Mouse (Mus musculus) heart, postnatal 0 days (tissue): ENCODE data around the gene 1700042G07Rik. TPM values are rescaled to one million over a fixed set of nuclear protein-coding genes. Genes with fewer than 3 reads are reported as not detected.

Experiments used
- ATAC-seq: fragments of 200-750 bp; cut with Nextera tagmentation; 2 replicates; pipeline ENCODE4 v1.8.0; 2017; ENCODE audit warnings: low read depth, moderate number of reproducible peaks, moderate library complexity; ENCODE audit not compliant: insufficient read depth
- DNase-seq: peaks from one replicate; pipeline ENCODE4 v3.0.0-alpha.2; 2016; ENCODE audit warnings: low spot score
- H3K27ac ChIP-seq: fragments of 300-500 bp; sonication (generic); 2 replicates; pipeline ENCODE4 v1.5.1; 2014; ENCODE audit warnings: low read depth, mild to moderate bottlenecking
- H3K27me3 ChIP-seq: fragments of 300-500 bp; sonication (generic); 2 replicates; pipeline ENCODE4 v1.6.1; 2014; ENCODE audit warnings: low read length, mixed read lengths; ENCODE audit not compliant: control insufficient read depth, insufficient read depth
- H3K36me3 ChIP-seq: fragments of 300-500 bp; sonication (generic); replicated peaks from 2 replicates; pipeline ENCODE4 v1.6.1; 2014; ENCODE audit warnings: low read length, mixed read lengths; ENCODE audit not compliant: control insufficient read depth, insufficient read depth
- H3K4me1 ChIP-seq: fragments of 300-500 bp; sonication (generic); 2 replicates; pipeline ENCODE4 v1.6.1; 2014; ENCODE audit warnings: antibody characterized with exemption; ENCODE audit not compliant: control insufficient read depth, insufficient read depth
- H3K4me2 ChIP-seq: fragments of 300-500 bp; sonication (generic); 2 replicates; pipeline ENCODE4 v1.6.1; 2014; ENCODE audit warnings: low read depth, mild to moderate bottlenecking, low read length, moderate library complexity
- H3K4me3 ChIP-seq: fragments of 300-500 bp; sonication (generic); 2 replicates; pipeline ENCODE4 v1.5.1; 2014; ENCODE audit warnings: low read depth, low read length
- H3K9ac ChIP-seq: fragments of 300-500 bp; sonication (generic); replicated peaks from 2 replicates; pipeline ENCODE4 v1.6.1; 2014; ENCODE audit warnings: low read depth, low read length, mixed read lengths
- H3K9me3 ChIP-seq: fragments of 300-500 bp; sonication (generic); replicated peaks from 2 replicates; pipeline ENCODE4 v1.6.1; 2016; ENCODE audit warnings: low read length; ENCODE audit not compliant: control insufficient read depth
- CTCF ChIP-seq: IDR thresholded peaks from 2 replicates; pipeline ENCODE4 v1.5.1; 2016; ENCODE audit warnings: antibody characterized with exemption, control low read depth, low read depth
- EP300 ChIP-seq: IDR thresholded peaks from 2 replicates; pipeline ENCODE4 v1.6.1; 2016; ENCODE audit warnings: antibody characterized with exemption, low read depth
- WGBS: fragments of 180-500 bp; shearing (Covaris S2); extraction: QIAGEN DNeasy Blood & Tissue Kit; methylation state at CpG from one replicate; pipeline ENCODE4 v1.1.7; 2014; 5-methylcytosine and 5-hydroxymethylcytosine counted together
- polyA plus RNA-seq: library from polyadenylated mRNA; unstranded; fragments of >200 nt; fragmentation: Nextera tagmentation; extraction: Ambion mirVana; gene quantifications from 2 replicates; pipeline ENCODE4 v1.2.1, GENCODE M21; 2015
- total RNA-seq: library from RNA; depleted of rRNA; stranded (reverse); fragments of >200 nt; gene quantifications from 2 replicates; pipeline ENCODE4 v1.2.3, GENCODE M21; 2014; ENCODE audit warnings: low replicate concordance; rRNA removed

The 1700042G07Rik gene
- total RNA-seq: not detected in 2 replicates
- not detected in 2 replicates for polyA plus RNA-seq

GRCm38 (mm10) chr4:116173072-116173471, at the start of gene 1700042G07Rik, which contains the start of gene Gm49337:
TSS of gene 1700042G07Rik (plus strand) at chr4:116173372.
TSS of gene Gm49337 (plus strand) at chr4:116173384.
- peaks cover 32% of the 10 kb centered on the region for H3K4me1 ChIP-seq
- H3K27me3 ChIP-seq: no peaks in the 10 kb centered on the region
- H3K36me3 ChIP-seq: no peaks in the 10 kb centered on the region
- TF ChIP-seq CTCF (no peak), EP300 (no peak)
- no peak within 1 kb of the TSS for H3K9ac ChIP-seq
- DNase-seq: no peak
- 88% methylated on average over 6 of the region's 6 CpGs for WGBS
- peak within 1 kb of the TSS; percentile 88 for H3K27ac ChIP-seq
- no peaks in the 10 kb centered on the region for H3K9me3 ChIP-seq
- no peak within 1 kb of the TSS for H3K4me3 ChIP-seq
- ATAC-seq: no peak
- H3K4me2 ChIP-seq: no peak within 1 kb of the TSS

- peak within 1 kb of the TSS; percentile 51 for H3K27ac ChIP-seq
- TF ChIP-seq EP300 (no peak), CTCF (peak; percentile 46)
- H3K4me2 ChIP-seq: peak within 1 kb of the TSS; percentile 68
- no peaks in the 10 kb centered on the region for H3K27me3 ChIP-seq
- H3K9ac ChIP-seq: peak within 1 kb of the TSS; percentile 59; the same call in 1 of the 2 replicates
- ATAC-seq (peak; percentile 100), DNase-seq (peak; percentile 98)
- peak within 1 kb of the TSS; percentile 52 for H3K4me3 ChIP-seq
- H3K4me1 ChIP-seq: peaks cover 14% of the 10 kb centered on the region; the same call in 1 of the 2 replicates
- WGBS: 5% methylated on average over 24 of the region's 24 CpGs
- no peaks in the 10 kb centered on the region for H3K9me3 ChIP-seq
- H3K36me3 ChIP-seq: no peaks in the 10 kb centered on the region
Measured at GRCm38 (mm10) chr4:116123602-116124519, 49.3 kb upstream of the 1700042G07Rik start, which contains the start of the genes Rad54l and Pomgnt1. TSS of gene Rad54l (minus strand) at chr4:116123690. TSS of gene Pomgnt1 (plus strand) at chr4:116123840.

DNA sequence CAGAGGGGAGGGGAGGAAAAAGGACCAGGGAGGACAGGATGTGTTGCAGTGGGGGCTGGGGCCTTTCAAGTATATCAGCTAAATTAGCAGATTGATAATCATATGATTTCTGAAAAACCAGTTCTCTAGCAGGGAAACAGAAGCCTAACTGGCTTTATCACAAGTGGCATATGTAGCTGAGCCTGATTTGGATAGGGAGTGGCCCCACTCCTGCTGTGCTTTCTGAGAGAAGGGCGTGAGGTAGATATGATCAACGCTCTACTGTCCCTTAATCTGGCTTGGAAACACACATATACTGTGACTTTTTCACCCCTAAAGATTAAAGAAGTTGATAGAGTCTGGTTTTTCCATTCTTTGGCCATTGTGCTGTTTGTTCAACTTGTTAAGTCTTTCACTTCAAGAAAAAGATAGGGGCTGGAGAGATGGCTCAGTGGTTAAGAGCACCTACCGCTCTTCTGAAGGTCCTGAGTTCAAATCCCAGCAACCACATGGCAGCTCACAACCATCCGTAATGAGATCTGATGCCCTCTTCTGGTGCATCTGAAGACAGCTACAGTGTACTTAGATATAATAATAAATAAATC, 47.3 kb upstream of the 1700042G07Rik start:
- ATAC-seq: no peak
- no peaks in the 10 kb centered on the region for H3K36me3 ChIP-seq
- no peaks in the 10 kb centered on the region for H3K27me3 ChIP-seq
- H3K27ac ChIP-seq: no peak overlapping the region
- H3K4me3 ChIP-seq: no peak overlapping the region
- DNase-seq: no peak
- WGBS: 80% methylated on average over 4 of the region's 4 CpGs
- no peak overlapping the region for H3K4me2 ChIP-seq
- no peak for TF ChIP-seq CTCF
- TF ChIP-seq EP300: no peak
- H3K9me3 ChIP-seq: no peaks in the 10 kb centered on the region
- peaks cover 14% of the 10 kb centered on the region; the same call in 1 of the 2 replicates for H3K4me1 ChIP-seq
- H3K9ac ChIP-seq: no peak overlapping the region

GRCm38 (mm10) chr4:116127956-116128355, 45.2 kb upstream of the 1700042G07Rik start:
- TF ChIP-seq EP300: no peak
- no peak for TF ChIP-seq CTCF
- Histone ChIP-seq H3K36me3 (no peaks in the 10 kb centered on the region), H3K4me2 (no peak overlapping the region), H3K9me3 (no peaks in the 10 kb centered on the region), H3K27me3 (no peaks in the 10 kb centered on the region), H3K4me1 (peaks cover 11% of the 10 kb centered on the region; the same call in 1 of the 2 replicates), H3K27ac (no peak overlapping the region), H3K4me3 (no peak overlapping the region), H3K9ac (no peak overlapping the region)
- ATAC-seq (no peak), DNase-seq (no peak)
- WGBS: 77% methylated on average over 6 of the region's 6 CpGs

DNA sequence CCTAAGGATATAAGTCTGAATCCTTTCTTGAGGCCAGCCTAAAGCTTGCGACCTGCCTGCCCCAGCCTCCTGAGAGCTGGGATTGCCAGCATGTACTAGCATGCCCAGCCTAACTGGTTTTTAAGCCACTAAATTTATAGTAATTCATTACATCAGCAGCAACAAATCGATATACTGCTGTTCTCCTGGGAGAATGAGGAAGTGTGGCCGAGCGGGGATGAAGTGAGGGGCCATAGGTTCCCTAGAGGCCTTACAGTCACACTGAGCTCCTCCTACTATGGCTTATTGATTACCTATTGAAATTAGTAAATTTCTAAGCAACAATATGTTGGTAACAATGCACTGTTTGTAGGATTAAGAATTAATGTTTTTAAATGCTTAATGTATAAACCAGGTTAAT, 40.0 kb upstream of the 1700042G07Rik start:
- 75% methylated on average over 4 of the region's 4 CpGs for WGBS

More for the DNA sequence above, 40.0 kb upstream of the 1700042G07Rik start:
- ATAC-seq: no peak
- H3K36me3 ChIP-seq: no peaks in the 10 kb centered on the region
- H3K9me3 ChIP-seq: no peaks in the 10 kb centered on the region
- no peak overlapping the region for H3K9ac ChIP-seq
- DNase-seq: no peak
- H3K4me3 ChIP-seq: no peak overlapping the region
- H3K4me1 ChIP-seq: no peaks in the 10 kb centered on the region
- no peak for TF ChIP-seq EP300
- TF ChIP-seq CTCF: no peak
- H3K27ac ChIP-seq: no peak overlapping the region
- H3K4me2 ChIP-seq: no peak overlapping the region
- no peaks in the 10 kb centered on the region for H3K27me3 ChIP-seq
